15 mouse cellular contexts compared by ENCODE assay signal in the genomic region with DNA sequence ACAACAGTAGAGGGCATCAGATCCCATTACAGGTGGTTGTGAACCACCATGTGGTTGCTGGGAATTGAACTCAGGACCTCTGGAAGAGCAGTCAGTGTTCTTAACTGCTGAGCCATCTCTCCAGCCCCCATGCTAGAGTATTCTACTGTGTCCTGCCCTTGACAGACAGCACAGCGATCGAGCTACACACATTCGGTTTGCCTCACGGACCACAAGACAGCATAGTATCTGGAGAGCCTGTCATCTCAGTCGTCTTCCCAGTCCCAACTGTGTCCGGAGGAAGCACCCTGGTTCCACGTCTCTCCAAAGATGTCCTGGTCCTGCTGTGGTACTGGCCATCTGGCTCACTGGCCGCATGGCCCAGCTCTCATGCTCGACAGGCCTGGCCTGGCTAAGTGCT. TPM values are rescaled to one million over a fixed set of nuclear protein-coding genes. Genes with fewer than 3 reads are reported as not detected.
"Had no signal": no experiment of that assay in that cellular context is flagged by ENCODE, and none has a peak within 500 bp of the region (broad histone marks: within the 10 kb centered on the region; RNA-seq: fewer than 3 reads in every experiment).

No protein-coding gene starts in this region.

- H3K27ac ChIP-seq: lung, embryonic 15.5 days; macrophage; midbrain, embryonic 13.5 days; midbrain, embryonic 15.5 days; neural tube, embryonic 12.5 days had no signal

- H3K36me3 ChIP-seq: midbrain, embryonic 15.5 days had no signal

- DNase-seq: liver, postnatal 0 days; lung, adult 2 months; lung, postnatal 14 days; lung, postnatal 36 days; right cerebral cortex, postnatal 14 days; thymus, adult 18-20 months; thymus, postnatal 14 days; thymus, postnatal 36 days had no signal

- H3K4me3 ChIP-seq: lung, embryonic 15.5 days; megakaryocyte, embryonic 14.5 days; midbrain, embryonic 13.5 days; midbrain, embryonic 15.5 days; neural tube, embryonic 12.5 days had no signal

- H3K27me3 ChIP-seq: lung, embryonic 15.5 days; midbrain, embryonic 13.5 days; midbrain, embryonic 15.5 days; neural tube, embryonic 12.5 days had no signal

- H3K4me1 ChIP-seq: megakaryocyte, embryonic 14.5 days had no signal

- H3K9ac ChIP-seq: liver, postnatal 0 days; lung, embryonic 15.5 days; midbrain, embryonic 13.5 days; midbrain, embryonic 15.5 days; neural tube, embryonic 12.5 days had no signal

- H3K9me3 ChIP-seq: lung, embryonic 15.5 days; megakaryocyte, embryonic 14.5 days; midbrain, embryonic 13.5 days; midbrain, embryonic 15.5 days; neural tube, embryonic 12.5 days had no signal

RNA-seq across cellular contexts. Expression of a gene that starts 21.5 kb away (rescaled TPM):
- total RNA-seq: monocyte, adult 5-6 weeks had no signal
